Mouse (Mus musculus): ENCODE measurements around the gene Gm20388. TPM values are rescaled to one million over a fixed set of nuclear protein-coding genes. Genes with fewer than 3 reads are reported as not detected.

Gene Gm20388
- polyA plus RNA-seq, 1 experiment from 2014 or later = not detected

- WGBS = 53% methylated on average over 12 of the region's 12 CpGs
- H3K27me3 ChIP-seq = no peaks in the 10 kb centered on the region
- H3K4me3 ChIP-seq = no peak overlapping the region
- H3K4me2 ChIP-seq (replicated peaks) = no peak overlapping the region
- H3K27ac ChIP-seq = no peak overlapping the region
- peaks cover 12% of the 10 kb centered on the region; the same call in 1 of the 2 replicates for H3K4me1 ChIP-seq
- no peak overlapping the region for H3K9ac ChIP-seq
- no peaks in the 10 kb centered on the region for H3K9me3 ChIP-seq
- ATAC-seq (ENCODE audit: insufficient number of reproducible peaks, insufficient read depth, low FRiP score, low TSS enrichment) = no peak
- no peaks in the 10 kb centered on the region for H3K36me3 ChIP-seq
Observed at GRCm38 (mm10) chr8:121935341-121936294, 2025.0 kb downstream of the Gm20388 start.

DNA sequence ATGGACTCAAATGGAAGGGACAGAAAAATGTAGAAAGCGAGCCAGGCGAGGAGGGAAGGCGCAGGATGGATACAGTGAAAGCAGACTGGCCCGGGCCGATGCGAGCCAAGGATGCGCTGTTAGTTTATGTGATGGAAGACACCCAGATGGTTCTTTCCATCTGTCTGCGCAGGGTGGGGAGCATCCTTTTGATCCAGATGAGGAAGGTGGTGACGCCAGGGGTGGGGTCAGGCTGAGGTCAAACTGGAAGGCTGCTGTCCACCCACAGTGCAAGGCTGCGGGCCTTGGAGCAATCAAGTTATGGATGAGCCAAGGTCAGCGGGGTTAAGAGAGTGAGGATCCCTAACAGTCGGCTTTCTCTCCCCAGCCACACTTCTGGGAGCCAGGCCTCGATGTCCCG is 2025.8 kb downstream of the Gm20388 start:
- no peaks in the 10 kb centered on the region for H3K27me3 ChIP-seq
- peaks cover 12% of the 10 kb centered on the region; the same call in 1 of the 2 replicates for H3K4me1 ChIP-seq
- H3K9ac ChIP-seq = no peak overlapping the region
- H3K4me2 ChIP-seq (replicated peaks) = no peak overlapping the region
- no peak overlapping the region for H3K4me3 ChIP-seq
- H3K36me3 ChIP-seq = no peaks in the 10 kb centered on the region
- 76% methylated on average over 14 of the region's 14 CpGs for WGBS
- H3K9me3 ChIP-seq = no peaks in the 10 kb centered on the region
- no peak for ATAC-seq (ENCODE audit: insufficient number of reproducible peaks, insufficient read depth, low FRiP score, low TSS enrichment)
- no peak overlapping the region for H3K27ac ChIP-seq

DNA sequence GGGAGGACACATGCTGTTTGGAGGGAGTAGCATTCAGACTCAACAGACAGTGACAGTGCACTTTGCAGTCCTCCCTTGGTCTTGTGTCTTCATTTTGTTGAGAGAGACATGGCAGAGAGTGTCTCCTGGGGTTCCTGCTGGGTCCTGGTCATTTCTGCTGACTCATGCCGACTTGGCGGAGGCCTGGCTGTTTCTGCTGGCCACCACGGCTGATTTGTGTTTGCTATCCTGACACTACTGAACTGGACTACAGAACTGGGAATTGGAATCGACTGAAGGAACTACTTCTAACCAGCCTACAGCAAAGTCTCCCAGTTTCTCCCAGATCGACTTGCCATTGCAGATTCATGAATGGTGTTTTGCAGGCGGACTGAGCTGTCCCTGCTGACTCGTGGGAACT is 2028.1 kb downstream of the Gm20388 start:
- no peak overlapping the region for H3K4me3 ChIP-seq
- H3K4me2 ChIP-seq (replicated peaks) = no peak overlapping the region
- WGBS = 79% methylated on average over 7 of the region's 7 CpGs
- no peaks in the 10 kb centered on the region for H3K9me3 ChIP-seq
- no peaks in the 10 kb centered on the region for H3K27me3 ChIP-seq
- no peak for ATAC-seq (ENCODE audit: insufficient number of reproducible peaks, insufficient read depth, low FRiP score, low TSS enrichment)
- H3K36me3 ChIP-seq = no peaks in the 10 kb centered on the region
- peaks cover 12% of the 10 kb centered on the region; the same call in 1 of the 2 replicates for H3K4me1 ChIP-seq
- no peak overlapping the region for H3K27ac ChIP-seq
- H3K9ac ChIP-seq = no peak overlapping the region

DNA sequence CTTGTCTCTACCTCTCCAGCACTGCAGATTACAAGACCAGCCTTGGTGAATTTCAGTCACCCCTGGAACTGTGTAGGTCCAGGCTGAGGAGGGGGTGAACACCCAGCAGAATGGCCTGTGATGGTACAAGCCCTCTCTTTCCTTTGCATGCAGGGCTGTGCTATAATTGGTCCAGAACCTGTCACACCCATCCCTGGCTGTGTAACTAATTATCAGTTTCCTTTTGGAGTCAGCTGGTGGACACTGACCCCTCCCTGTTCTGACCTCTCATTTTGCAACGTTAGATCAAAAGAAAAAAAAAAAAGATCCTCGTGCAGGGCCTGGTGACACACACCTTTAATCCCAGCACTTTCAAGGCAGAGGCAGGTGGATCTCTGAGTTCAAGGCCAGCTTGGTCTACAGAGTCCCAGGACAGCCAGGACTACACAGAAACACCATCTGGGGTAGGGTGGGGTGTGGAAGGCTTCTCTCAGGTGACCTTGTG is 2032.5 kb downstream of the Gm20388 start:
- no peak overlapping the region for H3K4me3 ChIP-seq
- no peaks in the 10 kb centered on the region for H3K36me3 ChIP-seq
- H3K9me3 ChIP-seq = no peaks in the 10 kb centered on the region
- no peak overlapping the region for H3K9ac ChIP-seq
- 25% methylated on average over 2 of the region's 2 CpGs for WGBS
- no peak for ATAC-seq (ENCODE audit: insufficient number of reproducible peaks, insufficient read depth, low FRiP score, low TSS enrichment)
- H3K4me1 ChIP-seq = peaks cover 16% of the 10 kb centered on the region
- H3K27ac ChIP-seq = no peak overlapping the region
- no peaks in the 10 kb centered on the region for H3K27me3 ChIP-seq
- H3K4me2 ChIP-seq (replicated peaks) = no peak overlapping the region

DNA sequence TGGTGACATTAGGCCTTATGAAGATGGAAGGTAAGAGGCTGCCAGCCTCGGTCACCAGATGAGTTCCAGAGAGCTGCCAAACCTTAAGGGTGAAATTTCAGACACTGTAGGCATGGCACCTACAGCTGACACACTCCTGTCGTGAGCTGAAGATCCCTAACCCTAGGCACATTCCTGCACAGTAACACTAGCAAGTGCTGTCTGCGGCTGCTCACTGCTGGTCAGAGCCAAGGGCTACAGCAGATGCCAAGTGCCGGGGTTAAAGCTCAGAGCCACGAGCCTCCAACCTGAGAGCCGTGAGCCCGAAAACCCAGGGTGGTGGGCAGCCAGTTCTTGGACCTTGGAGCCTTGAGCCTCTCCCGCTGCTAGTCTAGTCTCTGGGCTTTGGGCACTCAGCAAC is 2033.1 kb downstream of the Gm20388 start:
- Histone ChIP-seq H3K9me3 (no peaks in the 10 kb centered on the region), H3K4me3 (no peak overlapping the region), H3K4me2 (replicated peaks) (no peak overlapping the region), H3K4me1 (peaks cover 22% of the 10 kb centered on the region), H3K36me3 (no peaks in the 10 kb centered on the region), H3K9ac (no peak overlapping the region), H3K27me3 (no peaks in the 10 kb centered on the region), H3K27ac (no peak overlapping the region)
- WGBS = 75% methylated on average over 8 of the region's 8 CpGs
- no peak for ATAC-seq (ENCODE audit: insufficient number of reproducible peaks, insufficient read depth, low FRiP score, low TSS enrichment)

DNA sequence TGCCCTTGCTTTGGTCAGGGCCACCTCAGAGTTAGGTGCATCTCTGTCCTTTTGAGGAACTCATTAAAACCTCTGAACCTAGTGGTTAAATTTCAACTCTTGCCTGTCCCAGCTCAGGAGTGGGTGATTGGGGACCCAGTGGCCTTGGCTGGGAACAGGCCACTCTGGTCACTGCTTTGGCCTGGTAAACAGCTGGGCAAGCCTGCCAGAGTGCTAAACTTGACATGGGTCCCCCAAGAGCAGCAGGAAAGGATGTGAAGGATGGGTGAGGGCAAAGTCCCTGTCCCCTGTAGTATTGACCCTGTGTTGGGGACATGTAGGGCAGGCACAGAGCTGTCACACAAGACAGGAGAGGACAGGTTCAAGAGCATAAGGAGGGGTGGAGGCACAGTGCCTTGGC is 2034.2 kb downstream of the Gm20388 start, which contains the start of gene Car5a:
TSS of gene Car5a (minus strand) at position 74 of the 400 bp plus-strand sequence.
- Histone ChIP-seq H3K27me3 (no peaks in the 10 kb centered on the region), H3K9ac (no peak within 1 kb of the TSS), H3K4me2 (replicated peaks) (no peak within 1 kb of the TSS), H3K4me1 (peaks cover 24% of the 10 kb centered on the region), H3K9me3 (no peaks in the 10 kb centered on the region), H3K4me3 (no peak within 1 kb of the TSS), H3K27ac (no peak within 1 kb of the TSS), H3K36me3 (no peaks in the 10 kb centered on the region)
- no peak for ATAC-seq (ENCODE audit: insufficient number of reproducible peaks, insufficient read depth, low FRiP score, low TSS enrichment)

- H3K27ac ChIP-seq = no peak overlapping the region
- no peak overlapping the region for H3K4me3 ChIP-seq
- H3K9ac ChIP-seq = no peak overlapping the region
- 80% methylated on average over 7 of the region's 7 CpGs for WGBS
- no peaks in the 10 kb centered on the region for H3K27me3 ChIP-seq
- no peak overlapping the region for H3K4me2 ChIP-seq (replicated peaks)
- H3K4me1 ChIP-seq = peaks cover 24% of the 10 kb centered on the region
- no peaks in the 10 kb centered on the region for H3K9me3 ChIP-seq
- no peaks in the 10 kb centered on the region for H3K36me3 ChIP-seq
- ATAC-seq (ENCODE audit: insufficient number of reproducible peaks, insufficient read depth, low FRiP score, low TSS enrichment) = no peak
Observed at GRCm38 (mm10) chr8:121946351-121946750, 2035.7 kb downstream of the Gm20388 start.

GRCm38 (mm10) chr8:121947047-121947752 is 2036.6 kb downstream of the Gm20388 start:
- H3K27ac ChIP-seq = peak overlapping the region; percentile 87
- H3K9me3 ChIP-seq = no peaks in the 10 kb centered on the region
- H3K4me3 ChIP-seq = peak overlapping the region; percentile 37
- no peaks in the 10 kb centered on the region for H3K27me3 ChIP-seq
- no peak for ATAC-seq (ENCODE audit: insufficient number of reproducible peaks, insufficient read depth, low FRiP score, low TSS enrichment)
- no peaks in the 10 kb centered on the region for H3K36me3 ChIP-seq
- H3K4me2 ChIP-seq (replicated peaks) = peak overlapping the region; percentile 68
- peak overlapping the region; percentile 47 for H3K9ac ChIP-seq
- H3K4me1 ChIP-seq = peaks cover 33% of the 10 kb centered on the region
- 29% methylated on average over 19 of the region's 19 CpGs for WGBS

DNA sequence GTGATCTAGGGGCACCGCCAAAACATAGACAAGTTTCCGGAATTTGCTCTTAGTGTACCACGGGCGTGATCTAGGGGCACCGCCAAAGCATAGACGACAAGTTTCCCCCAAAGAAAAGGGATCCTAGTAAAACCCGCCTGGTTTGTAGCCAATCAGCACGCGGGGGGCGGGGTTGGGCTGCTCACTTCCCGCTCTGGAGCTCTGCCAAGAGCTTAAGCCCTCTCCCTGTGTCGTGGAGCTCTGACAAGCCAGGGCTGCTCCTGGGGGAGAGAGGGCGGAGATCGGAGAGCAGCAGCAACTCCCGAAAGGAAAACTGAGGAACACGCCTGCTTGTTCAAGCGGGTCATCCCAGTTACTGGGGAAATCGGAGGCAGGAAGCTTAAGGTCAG is 2037.1 kb downstream of the Gm20388 start:
- no peaks in the 10 kb centered on the region for H3K27me3 ChIP-seq
- H3K4me1 ChIP-seq = peaks cover 38% of the 10 kb centered on the region
- peak; percentile 9; the same call in 1 of the 2 replicates for ATAC-seq (ENCODE audit: insufficient number of reproducible peaks, insufficient read depth, low FRiP score, low TSS enrichment)
- no peaks in the 10 kb centered on the region for H3K9me3 ChIP-seq
- H3K27ac ChIP-seq = peak overlapping the region; percentile 87
- under 1% methylated on average over 18 of the region's 18 CpGs for WGBS
- peak overlapping the region; percentile 68 for H3K4me2 ChIP-seq (replicated peaks)
- H3K4me3 ChIP-seq = peak overlapping the region; percentile 37
- H3K9ac ChIP-seq = peak overlapping the region; percentile 53
- H3K36me3 ChIP-seq = no peaks in the 10 kb centered on the region

DNA sequence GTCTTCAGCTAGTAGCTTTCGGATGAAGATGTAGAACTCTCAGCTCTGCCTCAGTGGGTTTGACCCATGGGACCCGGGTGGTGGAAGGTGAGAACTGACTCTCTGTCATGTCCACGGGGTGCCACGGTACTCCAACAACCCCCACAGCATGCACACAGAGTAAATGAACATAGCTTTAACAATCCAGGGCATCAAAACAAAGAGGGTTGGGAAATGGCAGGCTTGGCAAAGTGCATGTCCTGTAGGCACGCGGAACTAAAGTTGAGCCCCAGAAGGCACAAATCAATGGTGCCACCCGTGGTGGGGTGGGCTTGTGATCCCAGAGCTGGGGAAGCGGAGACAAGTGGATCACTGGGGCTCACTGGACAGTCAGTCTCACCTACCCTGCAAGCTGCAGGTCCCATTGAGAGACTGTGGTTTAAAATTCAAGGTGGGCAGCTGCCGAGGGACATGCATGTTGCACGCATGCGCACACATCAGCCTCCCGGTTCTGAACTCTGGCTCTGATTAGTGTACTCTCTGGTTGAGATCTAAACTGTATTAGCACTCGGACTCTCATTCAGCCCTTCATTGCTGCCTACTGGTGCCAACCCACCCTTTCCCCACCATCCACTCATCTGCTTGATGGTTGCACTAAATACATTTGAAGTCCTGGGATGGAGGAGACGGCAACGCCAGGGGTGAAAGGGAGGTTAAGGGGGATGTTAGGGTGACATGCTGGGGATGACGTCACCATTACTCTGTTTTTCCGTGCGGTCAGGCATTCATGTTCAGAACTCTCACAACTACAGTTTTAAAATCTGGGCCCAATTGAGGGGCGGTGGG is 2037.9 kb downstream of the Gm20388 start:
- WGBS = 58% methylated on average over 19 of the region's 19 CpGs
- peak overlapping the region; percentile 37 for H3K4me3 ChIP-seq
- peaks cover 42% of the 10 kb centered on the region for H3K4me1 ChIP-seq
- peak overlapping the region; percentile 68 for H3K4me2 ChIP-seq (replicated peaks)
- H3K36me3 ChIP-seq = no peaks in the 10 kb centered on the region
- H3K9ac ChIP-seq = peak overlapping the region; percentile 53
- no peaks in the 10 kb centered on the region for H3K27me3 ChIP-seq
- H3K9me3 ChIP-seq = no peaks in the 10 kb centered on the region
- peak overlapping the region; percentile 87 for H3K27ac ChIP-seq
- no peak for ATAC-seq (ENCODE audit: insufficient number of reproducible peaks, insufficient read depth, low FRiP score, low TSS enrichment)

GRCm38 (mm10) chr8:121949222-121949800 is 2038.7 kb downstream of the Gm20388 start, which contains the start of gene Banp:
TSS of gene Banp (plus strand) at chr8:121949750.
- Histone ChIP-seq H3K4me2 (replicated peaks) (peak within 1 kb of the TSS; percentile 80), H3K9me3 (no peaks in the 10 kb centered on the region), H3K4me3 (peak within 1 kb of the TSS; percentile 74), H3K4me1 (peaks cover 49% of the 10 kb centered on the region), H3K27me3 (no peaks in the 10 kb centered on the region), H3K9ac (peak within 1 kb of the TSS; percentile 99), H3K36me3 (peaks cover 7% of the 10 kb centered on the region), H3K27ac (peak within 1 kb of the TSS; percentile 96)
- no peak for ATAC-seq (ENCODE audit: insufficient number of reproducible peaks, insufficient read depth, low FRiP score, low TSS enrichment)
- WGBS = 62% methylated on average over 6 of the region's 6 CpGs
